9 mouse cellular contexts compared by ENCODE assay signal in the genomic region with DNA sequence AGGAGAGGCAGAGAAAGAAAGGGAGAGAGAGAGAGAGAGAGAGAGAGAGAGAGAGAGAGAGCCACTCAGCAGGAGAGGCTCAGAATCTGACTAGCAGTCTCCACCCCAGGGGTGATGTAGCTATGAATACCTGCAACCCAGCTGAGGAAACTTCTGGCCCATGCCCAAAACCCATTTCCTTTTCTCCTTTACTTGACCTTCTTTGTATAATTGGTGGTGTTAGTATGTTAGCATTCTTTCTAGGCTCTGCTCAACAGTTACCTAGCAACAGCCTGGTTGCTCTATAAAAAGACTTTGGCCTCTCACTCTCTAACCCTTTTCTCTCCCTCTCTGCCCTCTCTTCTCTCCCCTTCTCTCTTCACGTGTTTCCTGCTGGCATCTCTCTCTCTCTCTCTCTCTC. TPM values are rescaled to one million over a fixed set of nuclear protein-coding genes. Genes with fewer than 3 reads are reported as not detected.
DNase-seq lines count a peak whose midpoint lies in the region; ATAC-seq and TF ChIP-seq lines count a peak whose summit lies in the region.
"Had no signal": no experiment of that assay in that cellular context is flagged by ENCODE, and none has a peak within 500 bp of the region (broad histone marks: within the 10 kb centered on the region; RNA-seq: fewer than 3 reads in every experiment).

No protein-coding gene starts in this region.

- H3K9ac ChIP-seq in embryonic facial prominence, embryonic 13.5 days: no peak overlapping the region

- H3K4me3 ChIP-seq in embryonic facial prominence, embryonic 13.5 days: no peak overlapping the region
- no peak overlapping the region for H3K4me3 ChIP-seq in olfactory bulb, adult 2 months (ENCODE audit: insufficient read depth, low read depth, low read length)
- H3K4me3 ChIP-seq in cerebellum, adult 2 months (replicated peaks; ENCODE audit: insufficient read depth, low read depth, low read length): no peak overlapping the region

- no peak for TF ChIP-seq CTCF in olfactory bulb, adult 2 months (IDR thresholded peaks at IDR 0.05; ENCODE audit: insufficient read depth, low read depth, low read length)
- no peak for TF ChIP-seq CTCF in cerebellum, adult 2 months (IDR thresholded peaks at IDR 0.05; ENCODE audit: borderline replicate concordance, insufficient read depth, low read depth, low read length)

- H3K4me1 ChIP-seq in embryonic facial prominence, embryonic 13.5 days: no peaks in the 10 kb centered on the region
- no peaks in the 10 kb centered on the region for H3K4me1 ChIP-seq in olfactory bulb, adult 2 months (ENCODE audit: control insufficient read depth, insufficient read depth, low read length)
- H3K4me1 ChIP-seq in cerebellum, adult 2 months (ENCODE audit: control insufficient read depth, insufficient read depth, low read length): no peaks in the 10 kb centered on the region

- no peak overlapping the region for H3K27ac ChIP-seq in embryonic facial prominence, embryonic 13.5 days
- peak overlapping the region; percentile 51; the same call in 1 of the 2 replicates for H3K27ac ChIP-seq in olfactory bulb, adult 2 months (ENCODE audit: insufficient read depth, low read depth, low read length)
- H3K27ac ChIP-seq in cerebellum, adult 2 months (ENCODE audit: insufficient read depth, low read length): no peak overlapping the region

- no peak overlapping the region for H3K4me2 ChIP-seq in embryonic facial prominence, embryonic 13.5 days

- H3K27me3 ChIP-seq in embryonic facial prominence, embryonic 13.5 days: no peaks in the 10 kb centered on the region
- H3K27me3 ChIP-seq in cerebellum, adult 2 months (ENCODE audit: control insufficient read depth, insufficient read depth, low read length): no peaks in the 10 kb centered on the region

- ATAC-seq in embryonic facial prominence, embryonic 13.5 days (ENCODE audit: insufficient number of reproducible peaks, insufficient read depth, low FRiP score, low TSS enrichment, low read depth): 0 out of 2 replicates have a peak, but pooled peaks have one; percentile 52

- TF ChIP-seq POLR2A in olfactory bulb, adult 2 months (IDR thresholded peaks at IDR 0.05; ENCODE audit: insufficient read depth, low read depth, low read length): no peak
- no peak for TF ChIP-seq POLR2A in cerebellum, adult 2 months (IDR thresholded peaks at IDR 0.05; ENCODE audit: borderline replicate concordance, insufficient read depth, low read length)

- peak; percentile 2 to 7 for DNase-seq in layer of hippocampus, postnatal 36 days
- no peak for DNase-seq in layer of hippocampus, adult 9-10 months (ENCODE audit: low spot score)
- peak; percentile 51 for DNase-seq in Muller cell, postnatal 12 days (ENCODE audit: inconsistent ontology term)
- DNase-seq in kidney, adult 9 months: peak; percentile 97
- no peak for DNase-seq in cerebellum, adult 2 months
- no peak for DNase-seq in adipocyte (ENCODE audit: low spot score)

- no peaks in the 10 kb centered on the region for H3K9me3 ChIP-seq in embryonic facial prominence, embryonic 13.5 days

- no peaks in the 10 kb centered on the region for H3K36me3 ChIP-seq in embryonic facial prominence, embryonic 13.5 days

- whole genome bisulfite sequencing in embryonic facial prominence, embryonic 13.5 days: 7% methylated on average over 1 of the region's 1 CpGs
- WGBS in olfactory bulb, adult 2 months: 0% methylated on average over 1 of the region's 1 CpGs
- 0% methylated on average over 1 of the region's 1 CpGs for WGBS in cerebellum, adult 2 months

RNA-seq across cellular contexts. Expression of gene Gimap7, which starts 7.1 kb away (rescaled TPM):
- not detected for total RNA-seq in layer of hippocampus, postnatal 36 days (2021)
- polyA plus RNA-seq in embryonic facial prominence, embryonic 13.5 days (2015; fragmentation: Nextera tagmentation; extraction: Ambion mirVana): not detected in 2 replicates
- not detected in 2 replicates for polyA plus RNA-seq in olfactory bulb, adult 2 months (2012; ENCODE audit: insufficient read depth, insufficient read length, low replicate concordance, missing spikeins)
- polyA plus RNA-seq in cerebellum, adult 2 months (2012; rRNA removed): not detected in 2 replicates
- total RNA-seq: left cerebral cortex, postnatal 36 days had no signal

RNA-seq across cellular contexts. Expression of gene Gm28053, which starts 7.1 kb away (rescaled TPM):
- not detected for total RNA-seq in layer of hippocampus, postnatal 36 days (2021)
- 1.4 and 1.6 TPM in 2 replicates for polyA plus RNA-seq in embryonic facial prominence, embryonic 13.5 days (2015; fragmentation: Nextera tagmentation; extraction: Ambion mirVana)
- polyA plus RNA-seq in olfactory bulb, adult 2 months (2012; ENCODE audit: insufficient read depth, insufficient read length, low replicate concordance, missing spikeins): not detected in 2 replicates
- polyA plus RNA-seq in cerebellum, adult 2 months (2012; rRNA removed): 0.93 TPM in 1 of 2 replicates, not detected in the other
- total RNA-seq: left cerebral cortex, postnatal 36 days had no signal

RNA-seq across cellular contexts. Expression of gene Gimap1, which starts 13.4 kb away (rescaled TPM):
- total RNA-seq in layer of hippocampus, postnatal 36 days (2021): 1 to 10 TPM; 2.4 to 2.5 TPM
- 8.0 and 9.0 TPM in 2 replicates for polyA plus RNA-seq in embryonic facial prominence, embryonic 13.5 days (2015; fragmentation: Nextera tagmentation; extraction: Ambion mirVana)
- polyA plus RNA-seq in olfactory bulb, adult 2 months (2012; ENCODE audit: insufficient read depth, insufficient read length, low replicate concordance, missing spikeins): not detected in 2 replicates
- 1.8 and 2.3 TPM in 2 replicates for polyA plus RNA-seq in cerebellum, adult 2 months (2012; rRNA removed)

RNA-seq across cellular contexts. Expression of gene Gimap6, which starts 17.5 kb away (rescaled TPM):
- total RNA-seq in layer of hippocampus, postnatal 36 days (2021): 1 to 10 TPM; 5.7 to 7.3 TPM
- polyA plus RNA-seq in embryonic facial prominence, embryonic 13.5 days (2015; fragmentation: Nextera tagmentation; extraction: Ambion mirVana): 15.5 and 20.3 TPM in 2 replicates
- 336 TPM in 1 of 2 replicates, not detected in the other for polyA plus RNA-seq in olfactory bulb, adult 2 months (2012; ENCODE audit: insufficient read depth, insufficient read length, low replicate concordance, missing spikeins)
- 4.1 and 4.6 TPM in 2 replicates for polyA plus RNA-seq in cerebellum, adult 2 months (2012; rRNA removed)

RNA-seq across cellular contexts. Expression of gene Gimap5, which starts 20.5 kb away (rescaled TPM):
- 1 to 10 TPM; 1.0 to 1.7 TPM for total RNA-seq in layer of hippocampus, postnatal 36 days (2021)
- 2.3 and 3.8 TPM in 2 replicates for polyA plus RNA-seq in embryonic facial prominence, embryonic 13.5 days (2015; fragmentation: Nextera tagmentation; extraction: Ambion mirVana)
- polyA plus RNA-seq in olfactory bulb, adult 2 months (2012; ENCODE audit: insufficient read depth, insufficient read length, low replicate concordance, missing spikeins): not detected in 2 replicates
- polyA plus RNA-seq in cerebellum, adult 2 months (2012; rRNA removed): 0.57 and 0.82 TPM in 2 replicates

Comparison
In these comparisons a context has a peak if more than half of its experiments do, and no peak if none do; other contexts are left out.
1. DNase-seq: peak in layer of hippocampus, postnatal 36 days (2 of 2), Muller cell, postnatal 12 days (single experiment) and kidney, adult 9 months (single experiment); none in layer of hippocampus, adult 9-10 months (single experiment), cerebellum, adult 2 months (0 of 2) and adipocyte (single experiment).